Mouse (Mus musculus): Measurements from ENCODE around the gene Olfr1457. TPM values are rescaled to one million over a fixed set of nuclear protein-coding genes. Genes with fewer than 3 reads are reported as not detected.

Gene Olfr1457
- polyA plus RNA-seq (2016; fragmentation: Nextera tagmentation; extraction: Ambion mirVana), result not detected in 2 replicates

DNA sequence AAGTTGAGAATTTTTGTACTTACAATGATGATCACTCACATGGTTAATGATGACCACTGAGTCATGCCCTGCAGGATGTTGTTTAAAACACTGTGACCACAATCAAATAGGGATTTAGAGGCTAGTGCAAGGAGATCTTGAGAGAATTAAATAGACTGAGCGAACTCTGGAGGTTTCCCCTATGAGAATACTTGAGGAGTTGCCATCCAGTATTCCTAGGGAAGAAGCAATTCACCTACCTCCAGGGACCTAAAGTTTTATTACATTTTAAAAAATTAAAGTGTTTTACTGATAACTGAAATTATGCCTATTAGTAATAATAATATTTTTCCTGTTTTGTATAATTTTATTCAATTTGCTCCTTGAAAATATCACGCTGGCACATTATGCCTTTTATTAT lies at the start of gene Olfr1457:
TSS of gene Olfr1457 (minus strand) at position 101 of the 400 bp plus-strand sequence.
- Histone ChIP-seq H3K4me1 (no peaks in the 10 kb centered on the region), H3K9ac (no peak within 1 kb of the TSS), H3K4me2 (no peak within 1 kb of the TSS), H3K4me3 (no peak within 1 kb of the TSS), H3K27me3 (replicated peaks) (no peaks in the 10 kb centered on the region), H3K9me3 (replicated peaks) (0 out of 2 replicates have a peak, but pooled peaks cover 3% of the 10 kb centered on the region), H3K36me3 (no peaks in the 10 kb centered on the region), H3K27ac (no peak within 1 kb of the TSS)
- ATAC-seq, result no peak
- 59% methylated on average over 2 of the region's 2 CpGs for WGBS (ENCODE audit: insufficient replicate concordance)

DNA sequence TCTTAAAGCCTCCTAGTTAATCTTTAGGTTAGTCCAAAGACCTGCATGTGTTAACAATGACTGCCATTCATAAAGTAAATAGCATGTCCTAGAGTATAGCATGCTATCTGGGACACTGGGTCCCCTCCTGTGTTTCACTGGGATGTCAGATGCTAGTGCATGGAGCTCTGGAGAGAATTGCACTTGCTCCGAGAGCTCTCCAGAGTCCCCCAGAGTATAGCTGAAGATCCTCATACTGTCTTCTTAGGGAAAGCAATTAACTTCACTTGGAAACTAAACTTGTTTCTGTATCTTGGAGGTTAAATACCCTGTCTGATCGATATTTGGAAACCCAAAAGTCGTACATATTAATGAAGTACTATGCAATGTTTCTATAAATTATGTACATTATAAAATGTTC lies 9.0 kb upstream of the Olfr1457 start, which contains the start of gene Olfr1458:
TSS of gene Olfr1458 (minus strand) at position 101 of the 400 bp plus-strand sequence.
- Histone ChIP-seq H3K4me1 (no peaks in the 10 kb centered on the region), H3K27ac (no peak within 1 kb of the TSS), H3K9ac (no peak within 1 kb of the TSS), H3K4me2 (no peak within 1 kb of the TSS), H3K4me3 (no peak within 1 kb of the TSS), H3K9me3 (replicated peaks) (no peaks in the 10 kb centered on the region), H3K27me3 (replicated peaks) (no peaks in the 10 kb centered on the region), H3K36me3 (no peaks in the 10 kb centered on the region)
- ATAC-seq, result no peak
- WGBS (ENCODE audit: insufficient replicate concordance), result 58% methylated on average over 3 of the region's 3 CpGs

DNA sequence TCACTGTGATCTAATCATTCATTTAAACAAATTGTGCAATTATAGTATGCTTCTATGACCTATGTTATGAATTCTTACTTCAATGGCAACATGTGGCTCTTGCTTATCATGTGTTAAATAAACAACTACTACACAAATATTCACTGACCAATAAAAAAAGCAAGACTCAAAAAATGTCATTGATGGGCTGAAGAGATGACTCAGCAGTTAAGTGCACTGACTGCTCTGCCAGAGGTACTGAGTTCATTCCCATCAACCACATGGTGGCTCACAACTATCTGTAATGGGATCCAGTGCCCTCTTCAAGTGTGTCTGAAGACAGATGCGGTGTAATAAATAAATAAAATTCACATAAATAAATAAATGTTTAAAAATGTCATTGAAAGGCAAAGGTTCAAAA lies 3.8 kb downstream of the Olfr1457 start:
- Histone ChIP-seq H3K27me3 (replicated peaks) (no peaks in the 10 kb centered on the region), H3K27ac (no peak overlapping the region), H3K4me1 (no peaks in the 10 kb centered on the region), H3K9ac (no peak overlapping the region), H3K9me3 (replicated peaks) (no peaks in the 10 kb centered on the region; the same call in 1 of the 2 replicates), H3K4me2 (no peak overlapping the region), H3K36me3 (no peaks in the 10 kb centered on the region), H3K4me3 (no peak overlapping the region)
- ATAC-seq, result no peak
- 62% methylated on average over 1 of the region's 1 CpGs for WGBS (ENCODE audit: insufficient replicate concordance)

- H3K4me3 ChIP-seq, result no peak within 1 kb of the TSS
These were observed 37.4 kb downstream of the Olfr1457 start, which contains the start of gene Olfr1454 for GRCm38 (mm10) chr19:13060310-13060709. TSS of gene Olfr1454 (plus strand) at chr19:13060610.

More at GRCm38 (mm10) chr19:13060310-13060709, 37.4 kb downstream of the Olfr1457 start, which contains the start of gene Olfr1454:
- 41% methylated on average over 2 of the region's 2 CpGs for WGBS (ENCODE audit: insufficient replicate concordance)
- ATAC-seq, result no peak
- no peaks in the 10 kb centered on the region for H3K27me3 ChIP-seq (replicated peaks)
- H3K36me3 ChIP-seq, result no peaks in the 10 kb centered on the region
- no peak within 1 kb of the TSS for H3K27ac ChIP-seq
- H3K9me3 ChIP-seq (replicated peaks), result no peaks in the 10 kb centered on the region
- H3K4me2 ChIP-seq, result no peak within 1 kb of the TSS
- H3K4me1 ChIP-seq, result no peaks in the 10 kb centered on the region
- H3K9ac ChIP-seq, result no peak within 1 kb of the TSS

Other genes starting within 250 kb of the Olfr1457 start
- gene Olfr1444, start 240.6 kb downstream of the Olfr1457 start, polyA plus RNA-seq (2016; fragmentation: Nextera tagmentation; extraction: Ambion mirVana), result not detected in 2 replicates
- not detected in 2 replicates for gene Olfr1445, start 214.0 kb downstream of the Olfr1457 start, polyA plus RNA-seq (2016; fragmentation: Nextera tagmentation; extraction: Ambion mirVana)
- gene Olfr1446, start 204.4 kb downstream of the Olfr1457 start, polyA plus RNA-seq (2016; fragmentation: Nextera tagmentation; extraction: Ambion mirVana), result not detected in 2 replicates
- gene Olfr1447, start 194.1 kb downstream of the Olfr1457 start, polyA plus RNA-seq (2016; fragmentation: Nextera tagmentation; extraction: Ambion mirVana), result not detected in 2 replicates
- not detected in 2 replicates for gene Olfr1448, start 173.5 kb downstream of the Olfr1457 start, polyA plus RNA-seq (2016; fragmentation: Nextera tagmentation; extraction: Ambion mirVana)
- not detected in 2 replicates for gene Olfr1449, start 167.1 kb downstream of the Olfr1457 start, polyA plus RNA-seq (2016; fragmentation: Nextera tagmentation; extraction: Ambion mirVana)
- gene Olfr1450, start 147.6 kb downstream of the Olfr1457 start, polyA plus RNA-seq (2016; fragmentation: Nextera tagmentation; extraction: Ambion mirVana), result not detected in 2 replicates
- not detected in 2 replicates for gene Olfr1451, start 102.9 kb downstream of the Olfr1457 start, polyA plus RNA-seq (2016; fragmentation: Nextera tagmentation; extraction: Ambion mirVana)
- gene Olfr1453, start 69.6 kb downstream of the Olfr1457 start, polyA plus RNA-seq (2016; fragmentation: Nextera tagmentation; extraction: Ambion mirVana), result not detected in 2 replicates
- gene Olfr1454, start 37.3 kb downstream of the Olfr1457 start, polyA plus RNA-seq (2016; fragmentation: Nextera tagmentation; extraction: Ambion mirVana), result not detected in 2 replicates
- not detected in 2 replicates for gene Olfr1458, start 8.9 kb upstream of the Olfr1457 start, polyA plus RNA-seq (2016; fragmentation: Nextera tagmentation; extraction: Ambion mirVana)
- gene Olfr1459, start 51.7 kb upstream of the Olfr1457 start, polyA plus RNA-seq (2016; fragmentation: Nextera tagmentation; extraction: Ambion mirVana), result not detected in 2 replicates
- gene Olfr1461, start 65.1 kb upstream of the Olfr1457 start, polyA plus RNA-seq (2016; fragmentation: Nextera tagmentation; extraction: Ambion mirVana), result not detected in 2 replicates
- not detected in 2 replicates for gene Olfr1462, start 87.8 kb upstream of the Olfr1457 start, polyA plus RNA-seq (2016; fragmentation: Nextera tagmentation; extraction: Ambion mirVana)
- gene Olfr1463, start 133.4 kb upstream of the Olfr1457 start, polyA plus RNA-seq (2016; fragmentation: Nextera tagmentation; extraction: Ambion mirVana), result not detected in 2 replicates
- gene Olfr1465, start 217.7 kb upstream of the Olfr1457 start, polyA plus RNA-seq (2016; fragmentation: Nextera tagmentation; extraction: Ambion mirVana), result not detected in 2 replicates
- gene Olfr1466, start 241.0 kb upstream of the Olfr1457 start, polyA plus RNA-seq (2016; fragmentation: Nextera tagmentation; extraction: Ambion mirVana), result not detected in 2 replicates